Mouse (Mus musculus): ENCODE results near the gene Aven.

Aven gene

GRCm38 (mm10) chr2:112656131-112656530 is 163.4 kb downstream of the Aven start:
- no peak for DNase-seq (ENCODE audit: low spot score in 2 of 2)

DNA sequence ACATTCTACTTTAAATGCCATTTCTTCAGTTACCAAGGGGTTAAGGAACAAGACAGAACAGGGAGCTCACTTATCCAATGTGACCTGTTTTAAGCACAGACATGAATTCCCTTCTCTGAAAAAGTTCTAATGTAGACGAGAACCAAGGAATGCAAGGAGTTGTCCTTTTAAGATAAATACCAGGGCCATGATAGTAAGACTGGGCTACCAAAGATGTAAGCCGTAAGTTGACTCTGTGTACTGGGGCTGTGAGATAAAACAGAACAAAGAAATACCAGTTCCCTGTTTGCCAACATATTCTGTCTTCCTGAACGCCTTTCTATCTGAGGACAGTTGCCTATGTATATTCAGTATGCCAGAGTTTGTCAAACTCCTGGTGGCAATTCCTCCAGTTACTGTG is 176.7 kb downstream of the Aven start:
- no peak for DNase-seq (ENCODE audit: low spot score in 2 of 2)

- no peak for DNase-seq (ENCODE audit: low spot score in 2 of 2)
Observed at GRCm38 (mm10) chr2:112676175-112676574, 183.4 kb downstream of the Aven start.

DNA sequence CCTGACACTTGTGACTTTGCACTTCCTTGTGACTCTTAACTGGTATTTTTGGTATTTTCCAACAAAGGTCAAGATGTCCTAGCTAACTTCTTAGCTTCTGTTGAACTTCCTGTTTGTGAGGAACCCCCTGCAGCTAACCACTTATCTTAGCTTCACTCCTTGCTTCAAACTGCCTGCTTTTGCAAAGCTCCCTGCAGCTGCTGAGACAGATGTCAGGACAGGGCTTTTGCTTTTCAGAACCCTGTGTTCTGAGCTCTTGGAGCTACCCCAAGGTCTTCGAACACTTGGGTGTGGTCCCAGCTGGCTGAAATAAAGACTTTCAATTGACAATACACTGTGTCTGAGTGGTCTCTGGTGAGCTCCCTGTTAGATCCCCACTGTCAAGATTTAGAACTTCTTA is 184.0 kb downstream of the Aven start:
- DNase-seq (ENCODE audit: low spot score in 2 of 2) = no peak

DNA sequence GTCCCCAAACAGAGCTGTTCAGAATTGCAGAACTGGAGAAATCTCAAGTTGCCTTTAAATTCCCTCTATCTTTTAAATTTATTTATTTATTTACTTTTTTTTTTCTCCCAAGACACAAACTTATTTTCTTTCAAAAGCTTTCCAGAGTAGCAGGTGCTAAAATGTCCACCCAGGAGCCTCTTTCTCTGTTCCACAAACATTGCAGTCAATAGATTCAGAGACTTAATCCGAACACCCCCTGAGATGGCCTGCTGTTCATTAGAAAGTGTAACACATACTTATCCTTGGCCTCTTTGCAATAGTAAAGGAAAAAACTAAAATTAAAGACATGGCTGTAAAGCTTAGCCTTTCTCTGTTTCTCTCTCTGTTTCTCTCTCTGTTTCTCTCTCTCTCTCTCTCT is 184.5 kb downstream of the Aven start:
- no peak for DNase-seq (ENCODE audit: low spot score in 2 of 2)

DNA sequence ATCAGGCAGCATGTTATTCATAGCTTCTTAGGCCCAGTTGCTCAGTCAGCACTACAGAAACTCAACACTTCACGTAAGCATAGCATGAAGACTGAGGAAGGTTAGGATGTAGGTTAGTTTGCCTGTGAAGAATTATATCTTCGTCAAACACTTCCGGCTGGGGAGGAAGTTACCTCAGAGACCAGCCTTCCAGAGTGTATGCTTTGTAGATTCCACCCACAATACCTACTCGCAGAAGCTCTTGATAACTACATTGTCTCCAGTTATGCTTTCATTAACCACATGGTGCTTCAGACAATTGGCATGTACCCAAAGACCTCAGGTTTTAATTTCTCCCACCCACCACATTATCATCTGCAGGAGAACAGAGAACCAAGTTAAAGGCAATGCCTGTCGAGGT is 189.1 kb downstream of the Aven start:
- DNase-seq (ENCODE audit: low spot score in 2 of 2) = no peak

All from urinary bladder, adult 18-20 months (tissue).